Mouse (Mus musculus): ENCODE data around the gene 6430548M08Rik.

DNA sequence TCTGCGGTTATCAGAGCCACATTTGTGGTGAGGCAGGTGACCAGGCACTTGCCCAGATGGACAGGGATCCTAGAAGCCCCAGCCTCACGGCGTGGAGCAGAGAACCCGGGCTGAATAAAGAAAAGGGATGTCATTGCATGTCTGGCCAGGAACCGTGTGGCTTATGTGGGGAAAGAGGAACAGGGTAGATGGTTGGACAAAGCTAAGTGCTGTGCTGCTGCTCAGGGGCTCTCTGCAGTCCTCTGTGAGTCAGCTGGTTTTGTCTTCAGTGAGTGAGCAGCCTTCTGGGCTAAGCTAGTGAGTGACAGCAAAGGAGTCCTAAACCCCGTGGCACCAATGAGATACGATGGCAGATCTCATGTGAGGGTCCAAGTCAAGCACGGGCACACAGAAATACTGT, 17.2 kb downstream of the 6430548M08Rik start:
- TF ChIP-seq MAFK (IDR thresholded peaks at IDR 0.05; ENCODE audit: insufficient read depth, low read depth, low read length) (no peak), HCFC1 (IDR thresholded peaks at IDR 0.05; ENCODE audit: borderline replicate concordance, insufficient read depth, low read length) (no peak), CHD2 (IDR thresholded peaks at IDR 0.05; ENCODE audit: low read depth, low read length) (no peak), ZC3H11A (IDR thresholded peaks at IDR 0.05; ENCODE audit: borderline replicate concordance, low read depth, low read length) (no peak)
